Mouse (Mus musculus) liver, postnatal 0 days (tissue): ENCODE results near the gene Edaradd.
A peak's percentile ranks its signal among the peaks of the same experiment; 100 is the strongest.

Experiments used
- CTCF ChIP-seq: sonication (generic); IDR thresholded peaks from 2 replicates; pipeline ENCODE4 v1.5.1; 2016; ENCODE audit warnings: antibody characterized with exemption, low read depth
- EP300 ChIP-seq: IDR thresholded peaks from 2 replicates; pipeline ENCODE4 v1.6.1; 2016; ENCODE audit warnings: antibody characterized with exemption, low read depth, mild to moderate bottlenecking

- 0 out of 2 replicates have a peak, but pooled peaks have one; percentile 11 for TF ChIP-seq CTCF
- no peak; the same call in 1 of the 2 replicates for TF ChIP-seq EP300
Observed at GRCm38 (mm10) chr13:12460881-12461729, 59.1 kb downstream of the Edaradd start.
